Mouse (Mus musculus): ENCODE data around the gene Washc3. TPM values are rescaled to one million over a fixed set of nuclear protein-coding genes. Genes with fewer than 3 reads are reported as not detected.

The Washc3 gene
- polyA plus RNA-seq, 1 experiment from 2014 or later = 53.4 TPM

DNA sequence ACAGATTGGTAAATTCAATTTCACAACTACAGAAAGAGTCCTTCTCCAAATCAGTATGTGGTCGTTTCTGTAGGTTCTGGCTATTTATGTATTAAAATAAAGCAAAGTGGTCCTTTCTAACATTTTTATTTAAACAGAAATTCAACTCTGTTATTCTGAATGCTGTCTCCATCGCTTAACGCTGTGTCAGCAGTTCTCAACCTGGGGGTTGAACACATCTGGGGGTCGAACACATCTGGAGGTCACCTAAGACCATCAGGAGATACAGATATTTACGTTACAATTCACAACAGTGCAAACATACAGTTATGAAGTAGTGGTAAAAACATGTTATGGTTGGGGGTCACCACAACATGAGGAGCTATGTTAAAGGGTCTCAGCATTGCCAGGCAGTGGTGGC lies 73.2 kb downstream of the Washc3 start:
- no peak overlapping the region for H3K4me3 ChIP-seq (ENCODE audit: low read depth, low read length)
- no peaks in the 10 kb centered on the region for H3K36me3 ChIP-seq (ENCODE audit: control insufficient read depth, insufficient read depth, low read length)
- no peaks in the 10 kb centered on the region for H3K4me1 ChIP-seq (ENCODE audit: control insufficient read depth, insufficient read depth, low read length)
- no peak overlapping the region for H3K27ac ChIP-seq (ENCODE audit: low read depth, low read length)
- no peak overlapping the region for H3K9ac ChIP-seq (ENCODE audit: low read depth, low read length)
- H3K27me3 ChIP-seq (ENCODE audit: control insufficient read depth, insufficient read depth, low read length) = no peaks in the 10 kb centered on the region
- ATAC-seq (replicated peaks; ENCODE audit: insufficient number of reproducible peaks, low FRiP score, low TSS enrichment) = no peak
- H3K9me3 ChIP-seq (replicated peaks; ENCODE audit: control insufficient read depth, low read length) = no peaks in the 10 kb centered on the region
- no peak overlapping the region for H3K4me2 ChIP-seq
- WGBS (ENCODE audit: insufficient replicate concordance) = 86% methylated on average over 5 of the region's 5 CpGs

DNA sequence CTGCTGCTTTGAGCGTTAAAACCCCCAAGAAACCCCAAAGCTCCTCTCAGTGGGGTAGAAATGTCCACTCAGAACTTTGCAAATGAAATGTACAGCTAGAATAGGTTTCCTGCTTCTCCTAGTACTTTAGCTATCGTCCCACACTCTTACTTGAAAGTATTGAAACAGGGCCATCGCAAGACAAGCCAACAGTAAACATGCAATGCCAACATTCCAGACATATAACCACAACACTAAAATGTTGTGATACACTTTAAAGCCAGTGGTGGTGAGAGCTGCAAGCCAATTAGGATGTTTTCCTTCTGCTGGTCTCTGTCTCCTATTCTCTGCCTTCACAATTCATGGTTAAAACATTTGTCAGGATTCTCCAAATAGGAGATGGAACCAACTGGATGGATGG lies 80.8 kb downstream of the Washc3 start:
- Histone ChIP-seq H3K9me3 (replicated peaks; ENCODE audit: control insufficient read depth, low read length) (no peaks in the 10 kb centered on the region), H3K36me3 (ENCODE audit: control insufficient read depth, insufficient read depth, low read length) (no peaks in the 10 kb centered on the region), H3K4me1 (ENCODE audit: control insufficient read depth, insufficient read depth, low read length) (no peaks in the 10 kb centered on the region), H3K27me3 (ENCODE audit: control insufficient read depth, insufficient read depth, low read length) (no peaks in the 10 kb centered on the region), H3K4me2 (no peak overlapping the region), H3K27ac (ENCODE audit: low read depth, low read length) (no peak overlapping the region), H3K4me3 (ENCODE audit: low read depth, low read length) (no peak overlapping the region), H3K9ac (ENCODE audit: low read depth, low read length) (no peak overlapping the region)
- no peak for ATAC-seq (replicated peaks; ENCODE audit: insufficient number of reproducible peaks, low FRiP score, low TSS enrichment)
- 88% methylated on average over 3 of the region's 3 CpGs for WGBS (ENCODE audit: insufficient replicate concordance)

DNA sequence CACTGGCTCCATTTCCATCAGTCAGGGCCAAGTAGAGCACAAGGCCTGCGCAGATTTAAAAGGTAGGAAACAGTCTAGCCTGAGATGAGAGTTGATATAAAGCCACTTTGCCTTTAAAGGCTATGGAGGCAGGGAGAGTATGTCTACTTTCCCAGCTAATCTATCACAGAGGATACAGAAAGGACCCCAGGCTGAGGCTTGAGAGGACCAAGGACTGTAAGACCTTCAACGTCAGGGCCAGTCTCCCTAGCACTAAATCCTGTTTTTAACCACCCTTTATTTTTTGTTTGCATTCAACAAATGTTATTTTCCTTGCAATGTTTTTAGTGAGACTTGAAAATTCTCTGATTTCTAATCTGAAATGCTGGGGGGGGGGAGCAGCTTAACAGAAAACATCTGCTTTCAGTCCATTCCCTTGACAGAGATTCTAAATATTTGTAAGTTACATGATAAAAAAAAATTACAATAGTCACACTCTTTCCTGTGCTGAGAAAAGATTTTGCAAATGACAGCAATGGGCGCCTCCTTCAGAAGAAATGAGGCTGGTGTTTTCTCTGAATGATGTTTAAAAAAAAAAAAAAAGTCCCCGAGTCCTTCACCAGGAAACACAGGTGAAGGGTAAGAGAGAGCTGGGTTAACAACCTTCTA lies 83.6 kb downstream of the Washc3 start:
- H3K36me3 ChIP-seq (ENCODE audit: control insufficient read depth, insufficient read depth, low read length) = no peaks in the 10 kb centered on the region
- no peak overlapping the region for H3K9ac ChIP-seq (ENCODE audit: low read depth, low read length)
- H3K4me3 ChIP-seq (ENCODE audit: low read depth, low read length) = no peak overlapping the region
- no peaks in the 10 kb centered on the region for H3K4me1 ChIP-seq (ENCODE audit: control insufficient read depth, insufficient read depth, low read length)
- H3K9me3 ChIP-seq (replicated peaks; ENCODE audit: control insufficient read depth, low read length) = no peaks in the 10 kb centered on the region
- H3K27me3 ChIP-seq (ENCODE audit: control insufficient read depth, insufficient read depth, low read length) = no peaks in the 10 kb centered on the region
- no peak overlapping the region for H3K27ac ChIP-seq (ENCODE audit: low read depth, low read length)
- no peak for ATAC-seq (replicated peaks; ENCODE audit: insufficient number of reproducible peaks, low FRiP score, low TSS enrichment)
- no peak overlapping the region for H3K4me2 ChIP-seq
- WGBS (ENCODE audit: insufficient replicate concordance) = 74% methylated on average over 4 of the region's 4 CpGs

DNA sequence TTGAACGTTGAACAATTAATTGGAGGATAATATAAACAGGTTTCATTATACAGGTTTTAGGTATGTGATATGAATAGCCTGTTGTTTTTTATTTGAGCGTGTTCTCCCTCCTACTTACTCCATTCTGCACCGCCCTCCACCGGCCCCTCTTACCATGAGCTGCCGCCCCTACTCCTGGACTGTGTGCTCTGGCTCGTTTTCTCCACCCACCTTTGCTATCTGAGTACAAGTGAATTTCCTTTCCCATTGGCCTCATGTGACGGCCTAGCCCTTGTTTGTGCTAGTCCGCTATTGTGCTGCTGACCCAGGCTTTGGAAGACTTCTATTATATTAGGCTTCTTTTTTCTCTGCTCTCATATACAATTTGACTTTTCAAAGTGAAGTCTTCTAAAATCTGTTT lies 86.4 kb downstream of the Washc3 start:
- Histone ChIP-seq H3K4me1 (ENCODE audit: control insufficient read depth, insufficient read depth, low read length) (no peaks in the 10 kb centered on the region), H3K9ac (ENCODE audit: low read depth, low read length) (no peak overlapping the region), H3K27ac (ENCODE audit: low read depth, low read length) (no peak overlapping the region), H3K9me3 (replicated peaks; ENCODE audit: control insufficient read depth, low read length) (no peaks in the 10 kb centered on the region), H3K27me3 (ENCODE audit: control insufficient read depth, insufficient read depth, low read length) (no peaks in the 10 kb centered on the region), H3K4me3 (ENCODE audit: low read depth, low read length) (no peak overlapping the region), H3K4me2 (no peak overlapping the region), H3K36me3 (ENCODE audit: control insufficient read depth, insufficient read depth, low read length) (no peaks in the 10 kb centered on the region)
- ATAC-seq (replicated peaks; ENCODE audit: insufficient number of reproducible peaks, low FRiP score, low TSS enrichment) = no peak
- 74% methylated on average over 8 of the region's 8 CpGs for WGBS (ENCODE audit: insufficient replicate concordance)

DNA sequence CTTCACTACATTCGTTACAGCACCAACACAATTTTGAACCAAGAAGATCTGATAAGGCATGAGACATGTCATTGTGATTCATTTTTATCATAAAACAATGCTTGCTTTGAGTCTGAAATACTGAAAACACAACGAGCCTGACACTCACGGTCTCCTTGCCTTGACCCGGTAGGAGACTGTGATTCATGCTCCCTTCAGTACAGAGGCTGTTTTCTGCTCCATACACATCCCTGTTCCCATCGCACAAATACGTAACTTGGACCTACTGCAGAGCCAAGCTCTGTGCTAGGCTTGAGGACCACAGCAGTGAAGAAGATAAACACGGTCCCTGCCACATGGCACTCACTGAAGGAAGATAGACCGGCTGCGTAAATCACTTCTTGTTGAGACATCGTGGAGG lies 87.2 kb downstream of the Washc3 start:
- WGBS (ENCODE audit: insufficient replicate concordance) = 81% methylated on average over 10 of the region's 10 CpGs
- H3K4me3 ChIP-seq (ENCODE audit: low read depth, low read length) = no peak overlapping the region
- no peak overlapping the region for H3K4me2 ChIP-seq
- no peaks in the 10 kb centered on the region for H3K9me3 ChIP-seq (replicated peaks; ENCODE audit: control insufficient read depth, low read length)
- no peak overlapping the region for H3K9ac ChIP-seq (ENCODE audit: low read depth, low read length)
- no peak for ATAC-seq (replicated peaks; ENCODE audit: insufficient number of reproducible peaks, low FRiP score, low TSS enrichment)
- H3K4me1 ChIP-seq (ENCODE audit: control insufficient read depth, insufficient read depth, low read length) = no peaks in the 10 kb centered on the region
- no peaks in the 10 kb centered on the region for H3K36me3 ChIP-seq (ENCODE audit: control insufficient read depth, insufficient read depth, low read length)
- no peaks in the 10 kb centered on the region for H3K27me3 ChIP-seq (ENCODE audit: control insufficient read depth, insufficient read depth, low read length)
- no peak overlapping the region for H3K27ac ChIP-seq (ENCODE audit: low read depth, low read length)

DNA sequence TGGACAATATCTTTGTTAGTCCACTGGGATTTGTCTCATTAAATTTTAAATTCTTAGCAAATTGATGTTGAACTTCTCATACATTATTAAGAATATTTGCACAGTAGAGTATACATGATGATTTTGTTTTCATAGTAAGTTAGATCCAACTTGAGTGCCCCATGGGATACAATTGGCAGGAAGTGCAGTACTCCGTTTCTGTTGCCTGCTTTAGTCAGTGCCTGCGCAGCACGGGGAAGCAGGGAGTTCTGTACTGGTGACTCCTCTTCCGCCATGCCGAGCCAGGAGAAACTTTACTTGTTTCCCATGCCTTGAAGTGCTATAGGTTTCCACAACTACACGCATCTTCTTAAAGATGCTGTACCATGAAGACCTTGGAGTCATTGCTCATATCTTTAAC lies 94.2 kb downstream of the Washc3 start:
- ATAC-seq (replicated peaks; ENCODE audit: insufficient number of reproducible peaks, low FRiP score, low TSS enrichment) = no peak
- H3K4me2 ChIP-seq = no peak overlapping the region
- H3K4me3 ChIP-seq (ENCODE audit: low read depth, low read length) = no peak overlapping the region
- H3K27me3 ChIP-seq (ENCODE audit: control insufficient read depth, insufficient read depth, low read length) = no peaks in the 10 kb centered on the region
- WGBS (ENCODE audit: insufficient replicate concordance) = 79% methylated on average over 6 of the region's 6 CpGs
- H3K9me3 ChIP-seq (replicated peaks; ENCODE audit: control insufficient read depth, low read length) = no peaks in the 10 kb centered on the region
- no peak overlapping the region for H3K27ac ChIP-seq (ENCODE audit: low read depth, low read length)
- H3K9ac ChIP-seq (ENCODE audit: low read depth, low read length) = no peak overlapping the region
- H3K4me1 ChIP-seq (ENCODE audit: control insufficient read depth, insufficient read depth, low read length) = no peaks in the 10 kb centered on the region
- H3K36me3 ChIP-seq (ENCODE audit: control insufficient read depth, insufficient read depth, low read length) = no peaks in the 10 kb centered on the region

Other genes starting within 250 kb of the Washc3 start
- 0.84 and 1.1 TPM in 2 replicates for gene Pmch, start 110.0 kb upstream of the Washc3 start, polyA plus RNA-seq (2014; fragmentation: Nextera tagmentation; extraction: Ambion mirVana)
- 14.8 and 15.1 TPM in 2 replicates for gene Parpbp, start 54.2 kb upstream of the Washc3 start, polyA plus RNA-seq (2014; fragmentation: Nextera tagmentation; extraction: Ambion mirVana)
- 44.2 and 46.7 TPM in 2 replicates for gene Nup37, start 54.1 kb upstream of the Washc3 start, polyA plus RNA-seq (2014; fragmentation: Nextera tagmentation; extraction: Ambion mirVana)
- gene Dram1, start 178.0 kb downstream of the Washc3 start, polyA plus RNA-seq (2014; fragmentation: Nextera tagmentation; extraction: Ambion mirVana) = 0.39 and 1.1 TPM in 2 replicates
- 8.3 and 8.9 TPM in 2 replicates for gene Gnptab, start 178.0 kb downstream of the Washc3 start, polyA plus RNA-seq (2014; fragmentation: Nextera tagmentation; extraction: Ambion mirVana)